Mouse (Mus musculus): ENCODE results near the gene Cdc20b. TPM values are rescaled to one million over a fixed set of nuclear protein-coding genes. Genes with fewer than 3 reads are reported as not detected.

Cdc20b gene
- polyA plus RNA-seq, 1 experiment from 2014 or later, result 2.0 TPM

- H3K4me2 ChIP-seq (ENCODE audit: low read depth, low read length), result no peak overlapping the region
- no peaks in the 10 kb centered on the region for H3K27me3 ChIP-seq (replicated peaks; ENCODE audit: control insufficient read depth, insufficient read depth, low read length)
- no peak overlapping the region for H3K27ac ChIP-seq (replicated peaks; ENCODE audit: low read depth, low read length)
- H3K9me3 ChIP-seq (ENCODE audit: control insufficient read depth, low read length), result no peaks in the 10 kb centered on the region
- H3K36me3 ChIP-seq (ENCODE audit: control insufficient read depth, insufficient read depth, low read length), result no peaks in the 10 kb centered on the region
- DNase-seq (ENCODE audit: low spot score) (no peak), ATAC-seq (ENCODE audit: low read depth) (no peak)
- no peaks in the 10 kb centered on the region for H3K4me1 ChIP-seq (ENCODE audit: control insufficient read depth, insufficient read depth, low read length)
- no peak overlapping the region for H3K9ac ChIP-seq (ENCODE audit: low read depth, low read length)
- 86% methylated on average over 6 of the region's 6 CpGs for WGBS
- no peak overlapping the region for H3K4me3 ChIP-seq (ENCODE audit: low read depth, low read length)
Observed at GRCm38 (mm10) chr13:113061746-113062145, 26.8 kb downstream of the Cdc20b start.

- no peak for DNase-seq (ENCODE audit: low spot score)
- 81% methylated on average over 9 of the region's 9 CpGs for WGBS
- H3K36me3 ChIP-seq (ENCODE audit: control insufficient read depth, insufficient read depth, low read length), result no peaks in the 10 kb centered on the region
- no peak for ATAC-seq (ENCODE audit: low read depth)
- no peaks in the 10 kb centered on the region for H3K9me3 ChIP-seq (ENCODE audit: control insufficient read depth, low read length)
- H3K9ac ChIP-seq (ENCODE audit: low read depth, low read length), result no peak overlapping the region
- H3K4me1 ChIP-seq (ENCODE audit: control insufficient read depth, insufficient read depth, low read length), result no peaks in the 10 kb centered on the region
- H3K4me3 ChIP-seq (ENCODE audit: low read depth, low read length), result no peak overlapping the region
- H3K4me2 ChIP-seq (ENCODE audit: low read depth, low read length), result no peak overlapping the region
- no peaks in the 10 kb centered on the region for H3K27me3 ChIP-seq (replicated peaks; ENCODE audit: control insufficient read depth, insufficient read depth, low read length)
- no peak overlapping the region for H3K27ac ChIP-seq (replicated peaks; ENCODE audit: low read depth, low read length)
Observed at GRCm38 (mm10) chr13:113064542-113064941, 29.6 kb downstream of the Cdc20b start.

GRCm38 (mm10) chr13:113079021-113079420 lies 44.1 kb downstream of the Cdc20b start:
- DNase-seq (ENCODE audit: low spot score) (no peak), ATAC-seq (ENCODE audit: low read depth) (no peak)
- Histone ChIP-seq H3K9ac (ENCODE audit: low read depth, low read length) (no peak overlapping the region), H3K27me3 (replicated peaks; ENCODE audit: control insufficient read depth, insufficient read depth, low read length) (no peaks in the 10 kb centered on the region), H3K4me1 (ENCODE audit: control insufficient read depth, insufficient read depth, low read length) (no peaks in the 10 kb centered on the region), H3K36me3 (ENCODE audit: control insufficient read depth, insufficient read depth, low read length) (no peaks in the 10 kb centered on the region), H3K4me2 (ENCODE audit: low read depth, low read length) (no peak overlapping the region), H3K9me3 (ENCODE audit: control insufficient read depth, low read length) (no peaks in the 10 kb centered on the region), H3K27ac (replicated peaks; ENCODE audit: low read depth, low read length) (no peak overlapping the region), H3K4me3 (ENCODE audit: low read depth, low read length) (no peak overlapping the region)
- 77% methylated on average over 9 of the region's 9 CpGs for WGBS

GRCm38 (mm10) chr13:113082101-113082500 lies 47.2 kb downstream of the Cdc20b start:
- no peak for DNase-seq (ENCODE audit: low spot score)
- Histone ChIP-seq H3K27me3 (replicated peaks; ENCODE audit: control insufficient read depth, insufficient read depth, low read length) (no peaks in the 10 kb centered on the region), H3K9me3 (ENCODE audit: control insufficient read depth, low read length) (no peaks in the 10 kb centered on the region), H3K36me3 (ENCODE audit: control insufficient read depth, insufficient read depth, low read length) (no peaks in the 10 kb centered on the region), H3K4me1 (ENCODE audit: control insufficient read depth, insufficient read depth, low read length) (no peaks in the 10 kb centered on the region), H3K9ac (ENCODE audit: low read depth, low read length) (no peak overlapping the region), H3K4me3 (ENCODE audit: low read depth, low read length) (no peak overlapping the region), H3K4me2 (ENCODE audit: low read depth, low read length) (no peak overlapping the region), H3K27ac (replicated peaks; ENCODE audit: low read depth, low read length) (no peak overlapping the region)
- WGBS, result 55% methylated on average over 1 of the region's 1 CpGs
- ATAC-seq (ENCODE audit: low read depth), result no peak

GRCm38 (mm10) chr13:113084732-113085131 lies 49.8 kb downstream of the Cdc20b start:
- Histone ChIP-seq H3K27me3 (replicated peaks; ENCODE audit: control insufficient read depth, insufficient read depth, low read length) (no peaks in the 10 kb centered on the region), H3K4me1 (ENCODE audit: control insufficient read depth, insufficient read depth, low read length) (no peaks in the 10 kb centered on the region), H3K27ac (replicated peaks; ENCODE audit: low read depth, low read length) (no peak overlapping the region), H3K4me3 (ENCODE audit: low read depth, low read length) (no peak overlapping the region), H3K36me3 (ENCODE audit: control insufficient read depth, insufficient read depth, low read length) (no peaks in the 10 kb centered on the region), H3K9me3 (ENCODE audit: control insufficient read depth, low read length) (no peaks in the 10 kb centered on the region), H3K9ac (ENCODE audit: low read depth, low read length) (no peak overlapping the region), H3K4me2 (ENCODE audit: low read depth, low read length) (no peak overlapping the region)
- ATAC-seq (ENCODE audit: low read depth) (no peak), DNase-seq (ENCODE audit: low spot score) (no peak)
- WGBS, result 79% methylated on average over 5 of the region's 5 CpGs

- Histone ChIP-seq H3K27ac (replicated peaks; ENCODE audit: low read depth, low read length) (no peak overlapping the region), H3K4me1 (ENCODE audit: control insufficient read depth, insufficient read depth, low read length) (no peaks in the 10 kb centered on the region), H3K9ac (ENCODE audit: low read depth, low read length) (no peak overlapping the region), H3K27me3 (replicated peaks; ENCODE audit: control insufficient read depth, insufficient read depth, low read length) (no peaks in the 10 kb centered on the region), H3K36me3 (ENCODE audit: control insufficient read depth, insufficient read depth, low read length) (no peaks in the 10 kb centered on the region), H3K9me3 (ENCODE audit: control insufficient read depth, low read length) (no peaks in the 10 kb centered on the region), H3K4me3 (ENCODE audit: low read depth, low read length) (no peak overlapping the region), H3K4me2 (ENCODE audit: low read depth, low read length) (no peak overlapping the region)
- whole genome bisulfite sequencing, result 78% methylated on average over 13 of the region's 13 CpGs
- ATAC-seq (ENCODE audit: low read depth), result no peak
- DNase-seq (ENCODE audit: low spot score), result no peak
Observed at GRCm38 (mm10) chr13:113087226-113088017, 52.5 kb downstream of the Cdc20b start.

- ATAC-seq (ENCODE audit: low read depth) (no peak), DNase-seq (ENCODE audit: low spot score) (no peak)
- WGBS, result 80% methylated on average over 8 of the region's 8 CpGs
- Histone ChIP-seq H3K27ac (replicated peaks; ENCODE audit: low read depth, low read length) (no peak overlapping the region), H3K9ac (ENCODE audit: low read depth, low read length) (no peak overlapping the region), H3K4me3 (ENCODE audit: low read depth, low read length) (no peak overlapping the region), H3K27me3 (replicated peaks; ENCODE audit: control insufficient read depth, insufficient read depth, low read length) (no peaks in the 10 kb centered on the region), H3K4me1 (ENCODE audit: control insufficient read depth, insufficient read depth, low read length) (no peaks in the 10 kb centered on the region), H3K9me3 (ENCODE audit: control insufficient read depth, low read length) (no peaks in the 10 kb centered on the region), H3K36me3 (ENCODE audit: control insufficient read depth, insufficient read depth, low read length) (no peaks in the 10 kb centered on the region), H3K4me2 (ENCODE audit: low read depth, low read length) (no peak overlapping the region)
Observed at GRCm38 (mm10) chr13:113090489-113090888, 55.6 kb downstream of the Cdc20b start.

- no peak for ATAC-seq (ENCODE audit: low read depth)
- no peak overlapping the region for H3K27ac ChIP-seq (replicated peaks; ENCODE audit: low read depth, low read length)
- no peak overlapping the region for H3K4me3 ChIP-seq (ENCODE audit: low read depth, low read length)
- no peak for DNase-seq (ENCODE audit: low spot score)
- no peaks in the 10 kb centered on the region for H3K36me3 ChIP-seq (ENCODE audit: control insufficient read depth, insufficient read depth, low read length)
- H3K9me3 ChIP-seq (ENCODE audit: control insufficient read depth, low read length), result no peaks in the 10 kb centered on the region
- H3K27me3 ChIP-seq (replicated peaks; ENCODE audit: control insufficient read depth, insufficient read depth, low read length), result no peaks in the 10 kb centered on the region
- H3K4me2 ChIP-seq (ENCODE audit: low read depth, low read length), result no peak overlapping the region
- H3K9ac ChIP-seq (ENCODE audit: low read depth, low read length), result no peak overlapping the region
- H3K4me1 ChIP-seq (ENCODE audit: control insufficient read depth, insufficient read depth, low read length), result no peaks in the 10 kb centered on the region
- 74% methylated on average over 1 of the region's 1 CpGs for WGBS
Observed at GRCm38 (mm10) chr13:113094618-113095017, 59.7 kb downstream of the Cdc20b start.

GRCm38 (mm10) chr13:113097011-113097410 lies 62.1 kb downstream of the Cdc20b start:
- Histone ChIP-seq H3K4me3 (ENCODE audit: low read depth, low read length) (no peak overlapping the region), H3K4me1 (ENCODE audit: control insufficient read depth, insufficient read depth, low read length) (no peaks in the 10 kb centered on the region), H3K9ac (ENCODE audit: low read depth, low read length) (no peak overlapping the region), H3K36me3 (ENCODE audit: control insufficient read depth, insufficient read depth, low read length) (no peaks in the 10 kb centered on the region), H3K4me2 (ENCODE audit: low read depth, low read length) (no peak overlapping the region), H3K27me3 (replicated peaks; ENCODE audit: control insufficient read depth, insufficient read depth, low read length) (no peaks in the 10 kb centered on the region), H3K9me3 (ENCODE audit: control insufficient read depth, low read length) (no peaks in the 10 kb centered on the region), H3K27ac (replicated peaks; ENCODE audit: low read depth, low read length) (no peak overlapping the region)
- WGBS, result 75% methylated on average over 3 of the region's 3 CpGs
- DNase-seq (ENCODE audit: low spot score) (peak; percentile 20), ATAC-seq (ENCODE audit: low read depth) (peak; percentile 70)
